Mouse (Mus musculus): ENCODE results near the gene Armc2. TPM values are rescaled to one million over a fixed set of nuclear protein-coding genes. Genes with fewer than 3 reads are reported as not detected.

Gene Armc2
- polyA plus RNA-seq, 1 experiment from 2014 or later = 4.2 TPM

DNA sequence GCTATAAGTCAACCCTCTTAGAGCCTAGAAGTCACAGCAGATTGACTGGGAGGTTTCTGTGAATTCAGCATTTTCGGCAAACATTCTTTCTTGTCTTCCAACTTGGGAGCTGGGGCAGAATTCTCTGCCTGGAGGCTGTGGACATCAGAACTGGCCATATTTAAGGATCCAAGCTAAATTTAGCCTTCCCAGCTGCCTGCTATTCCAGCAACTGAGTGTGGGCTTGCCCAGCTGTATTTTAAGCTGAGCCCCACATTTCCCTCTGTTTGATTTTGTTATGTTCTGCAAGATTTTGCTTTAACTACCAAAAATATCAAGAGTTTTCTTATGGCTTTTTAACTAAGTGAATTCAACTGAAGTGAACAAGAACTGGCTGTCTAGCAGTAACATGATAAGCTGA is 24.6 kb upstream of the Armc2 start:
- WGBS = 24% methylated on average over 1 of the region's 1 CpGs
- ATAC-seq (ENCODE audit: insufficient number of reproducible peaks, insufficient read depth, low FRiP score, low TSS enrichment, low read depth) = no peak
- peak overlapping the region; percentile 19; the same call in 1 of the 2 replicates for H3K27ac ChIP-seq

GRCm38 (mm10) chr10:42042087-42042486 is 23.8 kb upstream of the Armc2 start:
- Histone ChIP-seq H3K9me3 (no peaks in the 10 kb centered on the region), H3K9ac (no peak overlapping the region), H3K27ac (no peak overlapping the region), H3K27me3 (no peaks in the 10 kb centered on the region), H3K4me2 (no peak overlapping the region), H3K36me3 (no peaks in the 10 kb centered on the region), H3K4me1 (peaks cover 33% of the 10 kb centered on the region), H3K4me3 (no peak overlapping the region)
- WGBS = 49% methylated on average over 7 of the region's 7 CpGs
- ATAC-seq (ENCODE audit: insufficient number of reproducible peaks, insufficient read depth, low FRiP score, low TSS enrichment, low read depth) = no peak

More for the DNA sequence above, 24.6 kb upstream of the Armc2 start:
- no peak overlapping the region for H3K4me2 ChIP-seq
- peaks cover 25% of the 10 kb centered on the region for H3K4me1 ChIP-seq
- H3K9ac ChIP-seq = no peak overlapping the region
- H3K4me3 ChIP-seq = no peak overlapping the region
- H3K9me3 ChIP-seq = no peaks in the 10 kb centered on the region
- H3K36me3 ChIP-seq = no peaks in the 10 kb centered on the region
- H3K27me3 ChIP-seq = no peaks in the 10 kb centered on the region

- H3K4me1 ChIP-seq = peaks cover 47% of the 10 kb centered on the region
- H3K4me3 ChIP-seq = no peak overlapping the region
- H3K9ac ChIP-seq = no peak overlapping the region
- no peak overlapping the region for H3K4me2 ChIP-seq
- ATAC-seq (ENCODE audit: insufficient number of reproducible peaks, insufficient read depth, low FRiP score, low TSS enrichment, low read depth) = no peak
- no peak overlapping the region; the same call in 1 of the 2 replicates for H3K27ac ChIP-seq
- WGBS = 22% methylated on average over 10 of the region's 10 CpGs
- no peaks in the 10 kb centered on the region for H3K27me3 ChIP-seq
- no peaks in the 10 kb centered on the region for H3K9me3 ChIP-seq
- H3K36me3 ChIP-seq = no peaks in the 10 kb centered on the region
Observed at GRCm38 (mm10) chr10:42038571-42038970, 20.3 kb upstream of the Armc2 start.

DNA sequence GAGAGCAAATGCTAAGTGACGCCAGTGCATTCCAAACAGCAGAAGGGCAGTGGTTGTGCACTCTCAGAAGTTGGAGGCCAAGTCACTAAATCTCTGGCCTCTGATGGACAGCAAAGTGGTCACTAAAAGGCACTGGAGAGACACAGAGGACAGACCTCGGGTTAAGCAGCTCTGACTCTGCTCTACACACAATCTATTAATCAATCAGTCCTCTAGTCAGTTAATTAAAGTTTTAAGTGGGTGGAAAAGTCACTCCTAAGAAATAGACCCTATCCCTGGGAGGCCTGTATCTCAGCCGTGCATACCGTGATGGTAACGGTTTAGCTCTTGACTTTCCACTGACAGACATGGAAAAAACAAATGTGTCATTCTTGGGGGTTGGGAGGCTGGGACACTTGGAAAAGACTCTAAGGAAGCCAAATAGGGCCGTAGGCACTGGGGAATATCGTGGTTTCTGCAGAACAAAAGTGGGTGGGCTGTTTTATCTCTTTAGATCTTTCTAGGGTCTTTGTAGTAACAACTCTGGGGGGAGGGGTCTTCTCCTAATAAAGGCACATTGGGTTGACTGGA is 19.1 kb upstream of the Armc2 start:
- Histone ChIP-seq H3K4me1 (peaks cover 35% of the 10 kb centered on the region), H3K9me3 (no peaks in the 10 kb centered on the region)

DNA sequence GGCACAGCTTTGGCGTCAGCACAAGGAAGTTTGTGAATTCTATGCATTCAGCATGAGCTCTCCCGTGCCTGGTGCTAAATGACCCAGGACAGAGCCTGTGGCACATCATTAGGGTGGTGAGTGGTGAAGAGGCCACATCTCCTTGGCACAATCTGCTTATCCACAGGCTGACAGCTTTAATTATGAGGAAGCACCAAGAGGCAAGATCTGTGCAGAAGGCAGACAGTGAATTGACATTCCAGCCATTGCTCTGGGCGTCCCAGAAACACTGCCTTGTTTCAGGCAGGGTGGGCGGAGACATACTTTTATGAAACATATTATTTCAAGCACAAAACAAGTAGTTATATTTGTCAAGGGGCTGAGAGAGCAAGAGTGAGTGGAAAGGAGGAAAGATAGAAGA is 18.6 kb upstream of the Armc2 start:
- peaks cover 31% of the 10 kb centered on the region for H3K4me1 ChIP-seq
- 46% methylated on average over 4 of the region's 4 CpGs for WGBS

More for the DNA sequence above, 19.1 kb upstream of the Armc2 start:
- Histone ChIP-seq H3K9ac (no peak overlapping the region), H3K4me2 (no peak overlapping the region), H3K27ac (peak overlapping the region; percentile 58), H3K36me3 (no peaks in the 10 kb centered on the region), H3K4me3 (no peak overlapping the region), H3K27me3 (no peaks in the 10 kb centered on the region)
- no peak for ATAC-seq (ENCODE audit: insufficient number of reproducible peaks, insufficient read depth, low FRiP score, low TSS enrichment, low read depth)
- 37% methylated on average over 7 of the region's 7 CpGs for WGBS

DNA sequence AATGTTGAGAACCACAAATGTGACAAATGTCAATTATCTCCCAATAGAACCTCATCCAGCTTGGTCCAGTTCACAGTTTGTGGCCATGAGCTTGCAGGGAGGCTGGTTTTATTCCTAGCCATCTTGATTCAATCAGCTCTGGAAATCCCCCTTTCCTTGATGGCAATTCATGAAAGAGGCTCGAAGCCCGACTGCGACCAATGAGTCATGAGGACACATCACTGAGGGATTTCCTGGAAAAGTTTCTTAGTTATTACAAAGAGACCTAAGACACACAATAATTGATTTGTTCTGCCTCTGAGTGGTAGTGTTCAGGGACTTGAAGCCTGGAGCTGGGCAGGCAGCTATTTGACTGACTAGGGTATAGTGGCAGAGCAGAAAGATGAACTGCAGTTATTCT is 15.3 kb upstream of the Armc2 start:
- no peak overlapping the region for H3K9ac ChIP-seq
- no peaks in the 10 kb centered on the region for H3K36me3 ChIP-seq
- ATAC-seq (ENCODE audit: insufficient number of reproducible peaks, insufficient read depth, low FRiP score, low TSS enrichment, low read depth) = no peak
- 29% methylated on average over 3 of the region's 3 CpGs for WGBS
- H3K9me3 ChIP-seq = no peaks in the 10 kb centered on the region
- H3K27ac ChIP-seq = no peak overlapping the region
- H3K4me2 ChIP-seq = no peak overlapping the region
- H3K4me3 ChIP-seq = no peak overlapping the region
- H3K27me3 ChIP-seq = no peaks in the 10 kb centered on the region
- peaks cover 46% of the 10 kb centered on the region for H3K4me1 ChIP-seq

More for the DNA sequence above, 18.6 kb upstream of the Armc2 start:
- no peaks in the 10 kb centered on the region for H3K9me3 ChIP-seq
- H3K27me3 ChIP-seq = no peaks in the 10 kb centered on the region
- H3K9ac ChIP-seq = no peak overlapping the region
- H3K4me2 ChIP-seq = no peak overlapping the region
- H3K36me3 ChIP-seq = no peaks in the 10 kb centered on the region
- H3K4me3 ChIP-seq = no peak overlapping the region
- no peak for ATAC-seq (ENCODE audit: insufficient number of reproducible peaks, insufficient read depth, low FRiP score, low TSS enrichment, low read depth)
- peak overlapping the region; percentile 58; the same call in 1 of the 2 replicates for H3K27ac ChIP-seq

- H3K4me2 ChIP-seq = peak overlapping the region; percentile 47
- WGBS = 17% methylated on average over 16 of the region's 16 CpGs
- no peak overlapping the region for H3K27ac ChIP-seq
Observed at GRCm38 (mm10) chr10:42031021-42031420, 12.8 kb upstream of the Armc2 start.

GRCm38 (mm10) chr10:42029502-42029901 is 11.3 kb upstream of the Armc2 start:
- WGBS = 50% methylated on average over 5 of the region's 5 CpGs
- H3K4me1 ChIP-seq = peaks cover 29% of the 10 kb centered on the region
- ATAC-seq (ENCODE audit: insufficient number of reproducible peaks, insufficient read depth, low FRiP score, low TSS enrichment, low read depth) = no peak
- H3K9me3 ChIP-seq = no peaks in the 10 kb centered on the region
- H3K4me3 ChIP-seq = no peak overlapping the region
- no peak overlapping the region for H3K9ac ChIP-seq
- H3K27ac ChIP-seq = no peak overlapping the region
- H3K27me3 ChIP-seq = no peaks in the 10 kb centered on the region
- no peak overlapping the region for H3K4me2 ChIP-seq
- no peaks in the 10 kb centered on the region for H3K36me3 ChIP-seq

More at GRCm38 (mm10) chr10:42031021-42031420, 12.8 kb upstream of the Armc2 start:
- Histone ChIP-seq H3K4me1 (peaks cover 33% of the 10 kb centered on the region), H3K9me3 (no peaks in the 10 kb centered on the region), H3K4me3 (no peak overlapping the region), H3K9ac (no peak overlapping the region), H3K27me3 (no peaks in the 10 kb centered on the region), H3K36me3 (no peaks in the 10 kb centered on the region)
- ATAC-seq (ENCODE audit: insufficient number of reproducible peaks, insufficient read depth, low FRiP score, low TSS enrichment, low read depth) = no peak

DNA sequence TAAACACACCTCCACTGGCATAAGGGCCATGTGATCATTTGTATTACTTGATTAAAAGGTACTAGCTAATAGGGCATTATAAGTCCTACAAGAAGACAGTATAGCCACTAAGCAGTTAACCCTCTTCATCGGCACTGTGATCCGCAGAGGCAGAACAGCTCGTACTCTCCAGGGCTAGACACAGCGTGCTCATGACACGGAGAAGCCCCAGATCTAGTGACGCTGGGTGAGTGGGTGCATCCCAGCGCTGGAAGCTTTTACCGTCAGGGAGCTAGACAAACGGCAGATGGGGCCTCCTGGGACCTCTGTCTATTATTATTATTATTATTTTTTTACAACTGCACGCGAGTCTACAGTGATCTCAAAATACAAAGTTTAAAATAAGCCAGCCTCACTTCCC is 9.1 kb upstream of the Armc2 start:
- no peak overlapping the region for H3K4me3 ChIP-seq
- WGBS = 74% methylated on average over 11 of the region's 11 CpGs
- no peaks in the 10 kb centered on the region for H3K27me3 ChIP-seq
- H3K9me3 ChIP-seq = no peaks in the 10 kb centered on the region
- H3K27ac ChIP-seq = no peak overlapping the region
- ATAC-seq (ENCODE audit: insufficient number of reproducible peaks, insufficient read depth, low FRiP score, low TSS enrichment, low read depth) = no peak
- peaks cover 22% of the 10 kb centered on the region for H3K4me1 ChIP-seq
- no peak overlapping the region for H3K9ac ChIP-seq
- no peaks in the 10 kb centered on the region for H3K36me3 ChIP-seq
- no peak overlapping the region for H3K4me2 ChIP-seq

- Histone ChIP-seq H3K4me3 (no peak overlapping the region), H3K9ac (no peak overlapping the region), H3K36me3 (no peaks in the 10 kb centered on the region), H3K4me1 (peaks cover 5% of the 10 kb centered on the region; the same call in 1 of the 2 replicates), H3K9me3 (no peaks in the 10 kb centered on the region), H3K27ac (no peak overlapping the region), H3K27me3 (no peaks in the 10 kb centered on the region), H3K4me2 (no peak overlapping the region)
- no peak for ATAC-seq (ENCODE audit: insufficient number of reproducible peaks, insufficient read depth, low FRiP score, low TSS enrichment, low read depth)
- WGBS = 58% methylated on average over 6 of the region's 6 CpGs
Observed at GRCm38 (mm10) chr10:42024406-42024805, 6.2 kb upstream of the Armc2 start.

DNA sequence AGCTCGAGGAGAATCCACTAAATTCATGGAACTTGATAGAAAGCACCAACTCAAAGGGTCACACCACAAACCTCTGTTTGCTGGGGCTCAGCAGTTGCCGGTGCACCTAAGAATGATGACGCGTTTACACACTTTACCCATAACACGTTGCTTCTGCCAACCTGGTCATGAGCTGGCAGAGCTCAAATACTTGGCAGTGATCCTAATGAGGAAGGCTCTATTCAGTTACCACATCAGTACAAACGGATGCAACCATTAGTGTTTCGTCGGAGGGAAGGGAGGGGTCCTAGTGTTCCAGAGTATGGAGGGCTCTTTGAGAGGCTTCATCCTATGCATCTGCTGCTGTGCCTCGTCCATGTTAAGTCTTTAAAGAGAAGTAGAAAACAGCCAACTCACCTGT is 3.3 kb upstream of the Armc2 start:
- whole genome bisulfite sequencing = 80% methylated on average over 9 of the region's 9 CpGs
- H3K4me1 ChIP-seq = peaks cover 8% of the 10 kb centered on the region
- H3K4me2 ChIP-seq = no peak overlapping the region
- no peak overlapping the region for H3K27ac ChIP-seq
- no peak overlapping the region for H3K4me3 ChIP-seq
- H3K27me3 ChIP-seq = peaks cover 7% of the 10 kb centered on the region; the same call in 1 of the 2 replicates
- no peak for ATAC-seq (ENCODE audit: insufficient number of reproducible peaks, insufficient read depth, low FRiP score, low TSS enrichment, low read depth)
- H3K9me3 ChIP-seq = no peaks in the 10 kb centered on the region
- no peak overlapping the region for H3K9ac ChIP-seq
- no peaks in the 10 kb centered on the region for H3K36me3 ChIP-seq

- Histone ChIP-seq H3K27ac (no peak overlapping the region), H3K4me2 (no peak overlapping the region), H3K4me1 (peaks cover 13% of the 10 kb centered on the region), H3K9me3 (no peaks in the 10 kb centered on the region), H3K9ac (no peak overlapping the region), H3K36me3 (no peaks in the 10 kb centered on the region), H3K4me3 (no peak overlapping the region), H3K27me3 (peaks cover 7% of the 10 kb centered on the region; the same call in 1 of the 2 replicates)
- 70% methylated on average over 5 of the region's 5 CpGs for WGBS
- no peak for ATAC-seq (ENCODE audit: insufficient number of reproducible peaks, insufficient read depth, low FRiP score, low TSS enrichment, low read depth)
Observed at GRCm38 (mm10) chr10:42014086-42014485, 4.2 kb downstream of the Armc2 start.

Data from embryonic facial prominence, embryonic 13.5 days (tissue).